Mouse (Mus musculus): ENCODE measurements around the gene Kcnmb3.

- TF ChIP-seq POLR2A (IDR thresholded peaks at IDR 0.05; ENCODE audit: borderline replicate concordance, extremely low read depth, low read depth, low read length) (no peak), CTCF (IDR thresholded peaks at IDR 0.05; ENCODE audit: insufficient read depth, low read length) (no peak)
Observed at GRCm38 (mm10) chr3:32537556-32537955, 45.5 kb upstream of the Kcnmb3 start.

Data from lung, adult 2 months (tissue).